In the genomic region with DNA sequence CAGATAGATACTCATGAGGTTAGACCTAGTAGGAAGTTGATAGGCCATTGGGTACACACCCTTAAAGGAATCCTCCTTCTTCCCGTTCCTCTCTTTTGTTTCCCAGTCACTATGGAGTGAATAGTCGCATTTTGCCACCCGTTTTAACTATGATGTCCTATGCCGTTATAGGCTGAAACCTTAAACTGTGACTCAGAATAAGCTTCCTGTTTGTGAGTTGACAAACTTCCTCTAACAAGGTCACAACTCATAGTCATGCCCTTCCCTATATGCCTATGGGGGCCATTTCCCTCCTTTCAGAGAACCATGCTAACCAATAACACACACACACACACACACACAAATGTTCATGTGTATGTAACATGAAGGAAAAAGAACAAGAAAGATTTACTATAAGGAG, we compare ENCODE assay signal across 17 mouse cellular contexts.
"Had no signal": no experiment of that assay in that cellular context is flagged by ENCODE, and none has a peak within 500 bp of the region (broad histone marks: within the 10 kb centered on the region; RNA-seq: fewer than 3 reads in every experiment).

No protein-coding gene starts in this region.

- H3K9ac ChIP-seq: limb, embryonic 12.5 days; lung, embryonic 15.5 days; midbrain, embryonic 12.5 days; neural tube, embryonic 12.5 days; stomach, embryonic 15.5 days had no signal

- H3K4me3 ChIP-seq: limb, embryonic 12.5 days; lung, embryonic 15.5 days; midbrain, embryonic 12.5 days; myocyte; neural tube, embryonic 12.5 days; stomach, embryonic 15.5 days had no signal

- H3K27ac ChIP-seq: limb, embryonic 12.5 days; lung, embryonic 15.5 days; midbrain, embryonic 12.5 days; neural tube, embryonic 12.5 days; stomach, embryonic 15.5 days had no signal

- H3K4me1 ChIP-seq: limb, embryonic 12.5 days; lung, embryonic 15.5 days; midbrain, embryonic 12.5 days; neural tube, embryonic 12.5 days; stomach, embryonic 15.5 days had no signal

- ATAC-seq: inflammation-experienced regulatory T-cells, adult 6 months; intestine, postnatal 0 days had no signal

- H3K4me2 ChIP-seq: limb, embryonic 12.5 days; lung, embryonic 15.5 days; midbrain, embryonic 12.5 days; neural tube, embryonic 12.5 days; stomach, embryonic 15.5 days had no signal

- H3K9me3 ChIP-seq: limb, embryonic 12.5 days; lung, embryonic 15.5 days; midbrain, embryonic 12.5 days; neural tube, embryonic 12.5 days; stomach, embryonic 15.5 days had no signal

- H3K36me3 ChIP-seq: limb, embryonic 12.5 days; lung, embryonic 15.5 days; midbrain, embryonic 12.5 days; neural tube, embryonic 12.5 days; stomach, embryonic 15.5 days had no signal

- H3K27me3 ChIP-seq: limb, embryonic 12.5 days; lung, embryonic 15.5 days; midbrain, embryonic 12.5 days; neural tube, embryonic 12.5 days; stomach, embryonic 15.5 days had no signal

- DNase-seq: kidney, adult 8-10 months; kidney, postnatal 25 days; layer of hippocampus, adult 9-11 months; layer of hippocampus, postnatal 36 days; liver; lung, postnatal 36 days; right cerebral cortex, postnatal 14 days; thymus, adult 2 months; thymus, postnatal 36 days had no signal
